Mouse (Mus musculus): ENCODE data around the gene Aldoart2. TPM values are rescaled to one million over a fixed set of nuclear protein-coding genes. Genes with fewer than 3 reads are reported as not detected.
A peak's percentile ranks its signal among the peaks of the same experiment; 100 is the strongest.
"Not testable (repeated sequence)": the region's sequence is repeated elsewhere in the genome, so short reads cannot be mapped to it uniquely, and the experiment has no call there.

Gene Aldoart2
- total RNA-seq, 2 experiments from 2014 or later, result 0.21 to 0.50 TPM

DNA sequence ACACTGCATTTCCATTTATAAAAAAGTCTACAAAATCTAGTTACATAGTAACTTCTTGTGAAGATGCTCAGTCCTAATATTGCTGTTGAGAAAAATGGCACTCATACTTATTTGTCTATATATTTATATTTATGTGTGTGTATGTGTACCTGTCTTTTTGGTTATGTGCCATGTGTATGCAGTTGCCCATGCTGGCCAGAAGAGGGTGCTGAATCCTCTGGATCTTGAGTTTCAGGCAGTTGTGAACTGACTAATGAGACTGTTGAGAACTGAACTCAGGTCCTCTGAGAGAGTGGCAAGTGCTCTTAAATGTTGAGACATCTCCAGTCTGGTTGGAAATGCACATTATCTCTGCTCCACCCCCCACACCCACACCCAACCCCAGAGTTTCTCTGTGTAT, 8.1 kb downstream of the Aldoart2 start:
- no peak for DNase-seq (ENCODE audit: low spot score)

DNA sequence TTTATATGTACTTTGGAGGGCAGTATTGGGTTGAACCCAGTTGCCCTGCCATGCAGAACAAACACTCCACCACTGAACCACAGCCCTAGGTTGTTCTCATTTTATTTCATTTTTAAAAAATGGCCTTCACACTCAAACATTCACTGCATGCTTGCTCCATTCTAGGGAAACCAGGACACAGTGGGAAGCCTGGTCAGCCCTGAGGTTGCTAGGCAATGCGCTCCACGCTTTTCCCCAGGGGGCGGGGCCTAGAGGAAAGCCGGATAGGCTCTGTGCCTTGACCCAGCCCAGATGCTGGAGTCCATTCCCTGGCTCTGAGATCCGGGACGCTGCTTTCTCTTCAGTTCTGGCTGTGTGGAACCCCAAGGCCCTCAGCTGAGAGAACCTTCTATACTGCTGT, 8.8 kb downstream of the Aldoart2 start:
- DNase-seq (ENCODE audit: low spot score), result no peak

DNA sequence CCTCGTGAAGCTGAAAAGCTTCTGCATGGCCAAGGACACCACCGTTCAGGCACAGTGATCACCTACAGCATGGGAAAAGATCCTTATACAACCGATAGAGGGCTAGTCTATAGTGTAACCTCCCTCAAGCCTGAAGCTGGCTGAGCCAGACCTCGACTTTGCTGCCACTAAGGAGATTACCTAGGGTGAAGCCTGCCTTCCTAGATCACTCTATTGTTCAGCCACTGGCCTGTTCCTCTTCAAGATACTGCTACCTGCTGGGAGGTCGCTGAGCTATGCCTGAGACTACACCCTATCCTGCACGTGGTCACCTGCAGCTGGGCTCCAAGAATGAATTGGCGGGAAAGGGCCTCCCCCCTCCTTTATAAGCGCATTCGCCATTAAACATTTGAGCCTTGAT, 21.9 kb downstream of the Aldoart2 start:
- DNase-seq (ENCODE audit: low spot score), result not testable (repeated sequence)

DNA sequence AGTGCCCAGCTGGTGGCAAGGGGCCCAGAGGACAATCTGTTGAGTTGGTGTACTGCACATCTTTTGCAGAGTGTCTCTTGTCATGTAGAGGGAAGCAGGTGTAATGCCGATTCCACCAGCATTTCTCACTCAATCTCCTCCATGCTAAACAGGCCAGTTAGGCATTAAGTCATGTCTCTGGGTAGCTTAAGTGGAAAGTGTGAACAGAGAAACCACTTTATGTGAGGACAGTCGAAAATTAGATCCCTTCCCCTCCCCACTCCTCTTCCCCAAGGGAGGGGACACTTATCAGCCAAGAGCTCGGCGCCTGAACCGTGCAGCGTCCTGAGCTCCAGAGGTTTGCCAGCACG, 33.5 kb downstream of the Aldoart2 start:
- no peak for DNase-seq (ENCODE audit: low spot score)

DNA sequence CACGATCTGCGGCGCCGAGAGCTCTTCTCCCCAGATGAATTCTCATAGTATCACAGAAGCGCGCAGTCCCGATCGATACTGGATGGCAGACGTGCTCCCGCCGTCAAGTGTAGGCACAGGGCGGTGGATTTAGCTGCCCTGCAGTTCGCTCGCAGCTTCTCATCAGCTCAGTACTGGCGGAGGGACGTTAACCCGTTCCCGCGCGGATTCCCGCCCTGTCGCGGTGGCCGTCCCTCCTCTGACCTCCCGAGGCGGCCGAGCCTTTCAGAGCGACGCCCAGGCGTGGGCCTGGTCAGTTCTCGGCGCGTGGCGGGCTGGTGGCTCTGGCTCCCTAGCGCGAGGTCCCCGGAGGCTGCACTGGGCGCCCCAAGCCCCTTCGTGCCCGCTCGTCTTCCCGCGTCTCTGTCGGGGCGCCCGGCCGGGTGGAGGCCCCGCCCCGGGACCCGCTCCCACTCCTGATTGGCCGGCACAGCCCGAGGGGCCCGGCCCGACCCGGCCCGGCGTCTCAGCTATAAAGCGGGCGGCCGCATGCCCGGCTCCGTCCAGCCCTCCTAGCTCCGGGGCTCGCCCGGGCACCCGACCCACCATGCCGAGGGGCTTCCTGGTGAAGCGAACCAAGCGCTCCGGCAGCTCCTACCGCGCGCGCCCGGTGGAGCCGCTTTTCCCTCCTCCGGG, 34.0 kb downstream of the Aldoart2 start, which contains the start of gene Insm2:
TSS of gene Insm2 (plus strand) at position 541 of the 675 bp plus-strand sequence.
- no peak for DNase-seq (ENCODE audit: low spot score)

DNA sequence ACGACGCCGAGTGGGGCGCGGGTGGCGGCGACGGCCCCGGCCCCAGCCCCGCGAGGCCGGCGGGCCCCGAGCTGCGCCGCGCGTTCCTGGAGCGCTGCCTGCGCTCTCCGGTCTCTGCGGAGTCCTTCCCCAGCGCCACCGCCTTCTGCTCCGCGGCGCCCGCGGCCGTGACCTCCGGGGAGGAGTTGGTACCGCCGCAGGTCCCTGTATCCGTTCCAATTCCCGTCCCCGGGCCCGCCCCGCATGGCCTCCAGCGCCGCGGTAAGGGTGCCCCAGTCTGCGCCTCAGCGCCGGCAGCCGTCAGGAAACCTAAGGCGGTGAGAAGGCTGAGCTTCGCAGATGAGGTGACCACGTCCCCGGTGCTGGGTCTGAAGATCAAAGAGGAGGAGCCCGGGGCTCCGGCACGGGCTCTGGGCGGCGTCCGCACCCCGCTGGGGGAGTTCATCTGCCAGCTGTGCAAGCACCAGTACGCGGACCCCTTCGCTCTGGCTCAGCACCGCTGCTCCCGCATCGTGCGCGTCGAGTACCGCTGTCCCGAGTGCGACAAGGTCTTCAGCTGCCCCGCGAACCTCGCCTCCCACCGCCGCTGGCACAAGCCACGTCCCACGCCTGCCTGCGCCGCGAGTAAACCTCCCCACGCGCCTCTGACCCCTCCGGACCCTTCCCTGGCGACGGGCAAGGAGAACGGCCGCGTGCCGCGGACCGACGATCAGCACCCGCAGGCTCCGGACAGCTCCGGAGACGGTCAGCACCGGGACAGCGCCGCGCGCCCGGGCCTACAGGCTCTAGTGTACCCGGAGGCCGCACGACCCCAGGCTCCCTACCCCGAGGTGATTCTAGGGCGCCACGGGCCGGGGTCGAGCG, 34.8 kb downstream of the Aldoart2 start:
- peak; percentile 29 for DNase-seq (ENCODE audit: low spot score)

DNA sequence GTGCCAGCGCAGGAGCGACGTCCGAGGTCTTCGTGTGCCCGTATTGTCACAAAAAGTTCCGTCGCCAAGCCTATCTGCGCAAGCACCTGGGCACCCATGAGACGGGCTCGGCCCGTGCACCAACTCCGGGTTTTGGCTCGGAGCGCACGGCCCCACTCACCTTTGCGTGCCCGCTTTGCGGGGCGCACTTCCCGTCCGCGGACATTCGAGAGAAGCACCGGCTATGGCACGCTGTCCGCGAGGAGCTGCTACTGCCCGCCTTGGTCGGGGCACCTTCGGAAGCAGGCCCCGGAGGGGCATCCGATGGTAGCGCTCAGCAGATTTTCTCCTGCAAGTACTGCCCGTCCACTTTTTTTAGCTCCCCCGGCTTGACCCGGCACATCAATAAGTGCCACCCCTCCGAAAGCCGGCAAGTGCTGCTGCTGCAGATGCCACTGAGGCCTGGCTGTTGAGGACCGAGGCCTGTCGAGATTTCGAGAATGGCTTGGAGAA, 35.5 kb downstream of the Aldoart2 start:
- no peak for DNase-seq (ENCODE audit: low spot score)

DNA sequence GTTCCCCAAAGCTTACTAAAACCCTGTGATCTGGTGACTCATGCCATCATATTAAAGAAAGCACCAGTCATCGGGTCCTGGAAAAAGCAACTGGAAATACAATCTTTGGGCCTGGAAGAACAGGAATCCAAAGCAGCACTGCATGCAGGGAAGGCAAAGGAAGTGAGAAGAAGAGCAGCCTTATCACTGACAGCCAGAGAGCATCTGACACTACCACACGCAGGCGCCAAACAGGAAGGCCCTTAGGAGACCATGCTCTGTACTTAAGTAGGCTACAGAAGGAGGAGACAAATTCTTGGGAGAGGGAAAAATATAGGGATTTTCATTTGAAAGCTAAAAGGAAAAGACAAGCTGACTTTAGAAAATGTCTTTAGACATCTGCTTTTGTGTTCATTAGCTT, 39.4 kb downstream of the Aldoart2 start:
- DNase-seq (ENCODE audit: low spot score), result no peak

DNA sequence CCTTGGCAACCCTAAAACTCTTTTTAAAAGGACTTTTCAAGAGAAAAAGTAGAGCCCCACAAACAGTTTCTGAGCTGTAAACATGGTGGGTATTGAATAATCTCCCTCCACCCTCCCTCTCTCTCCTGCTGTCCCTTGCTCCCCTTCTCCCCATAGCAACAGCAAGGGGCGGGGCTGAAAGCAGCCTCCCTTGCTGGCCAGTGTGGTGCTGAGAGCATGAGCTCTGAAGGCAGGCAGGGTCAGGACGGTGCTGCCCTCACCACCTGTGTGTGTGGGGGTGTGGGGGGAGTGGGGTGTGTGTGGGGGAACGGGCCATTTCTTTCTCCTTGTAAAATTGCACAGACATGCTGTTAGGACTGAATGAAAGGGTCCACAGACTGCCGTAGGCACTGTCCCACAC, 42.9 kb downstream of the Aldoart2 start:
- DNase-seq (ENCODE audit: low spot score), result no peak

DNA sequence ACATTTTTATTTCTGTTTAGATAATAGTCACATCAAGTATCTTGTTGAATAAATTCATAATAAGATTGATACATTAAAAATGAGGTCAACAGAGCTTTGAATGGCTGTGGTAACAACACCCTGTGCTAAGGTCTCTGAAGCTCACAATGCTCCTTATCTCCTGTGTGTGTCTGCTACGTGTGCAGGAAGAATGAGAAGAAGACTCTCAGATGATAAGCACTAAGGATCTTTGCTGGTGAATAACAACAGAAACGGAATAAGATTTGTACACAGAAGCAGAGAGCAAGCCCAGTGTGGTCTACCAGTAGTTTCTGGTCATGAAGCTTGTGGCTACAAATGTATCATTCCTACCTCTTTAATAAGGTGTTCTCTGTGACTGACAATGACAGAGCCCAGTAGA, 45.8 kb downstream of the Aldoart2 start:
- DNase-seq (ENCODE audit: low spot score), result no peak

Other genes starting within 250 kb of the Aldoart2 start
- gene Psma6, start 181.0 kb upstream of the Aldoart2 start, total RNA-seq (2021), result 100 to 1,000 TPM; 162 TPM
- gene Nfkbia, start 72.6 kb upstream of the Aldoart2 start, total RNA-seq (2021), result 10 to 100 TPM; 19.0 to 63.6 TPM
- not detected for gene Insm2, start 34.2 kb downstream of the Aldoart2 start, total RNA-seq (2021)

All from gastrocnemius, adult 18-20 months (tissue).